Mouse (Mus musculus): ENCODE results near the gene Cabp2.
"Not testable (repeated sequence)": the region's sequence is repeated elsewhere in the genome, so short reads cannot be mapped to it uniquely, and the experiment has no call there.

The Cabp2 gene

DNA sequence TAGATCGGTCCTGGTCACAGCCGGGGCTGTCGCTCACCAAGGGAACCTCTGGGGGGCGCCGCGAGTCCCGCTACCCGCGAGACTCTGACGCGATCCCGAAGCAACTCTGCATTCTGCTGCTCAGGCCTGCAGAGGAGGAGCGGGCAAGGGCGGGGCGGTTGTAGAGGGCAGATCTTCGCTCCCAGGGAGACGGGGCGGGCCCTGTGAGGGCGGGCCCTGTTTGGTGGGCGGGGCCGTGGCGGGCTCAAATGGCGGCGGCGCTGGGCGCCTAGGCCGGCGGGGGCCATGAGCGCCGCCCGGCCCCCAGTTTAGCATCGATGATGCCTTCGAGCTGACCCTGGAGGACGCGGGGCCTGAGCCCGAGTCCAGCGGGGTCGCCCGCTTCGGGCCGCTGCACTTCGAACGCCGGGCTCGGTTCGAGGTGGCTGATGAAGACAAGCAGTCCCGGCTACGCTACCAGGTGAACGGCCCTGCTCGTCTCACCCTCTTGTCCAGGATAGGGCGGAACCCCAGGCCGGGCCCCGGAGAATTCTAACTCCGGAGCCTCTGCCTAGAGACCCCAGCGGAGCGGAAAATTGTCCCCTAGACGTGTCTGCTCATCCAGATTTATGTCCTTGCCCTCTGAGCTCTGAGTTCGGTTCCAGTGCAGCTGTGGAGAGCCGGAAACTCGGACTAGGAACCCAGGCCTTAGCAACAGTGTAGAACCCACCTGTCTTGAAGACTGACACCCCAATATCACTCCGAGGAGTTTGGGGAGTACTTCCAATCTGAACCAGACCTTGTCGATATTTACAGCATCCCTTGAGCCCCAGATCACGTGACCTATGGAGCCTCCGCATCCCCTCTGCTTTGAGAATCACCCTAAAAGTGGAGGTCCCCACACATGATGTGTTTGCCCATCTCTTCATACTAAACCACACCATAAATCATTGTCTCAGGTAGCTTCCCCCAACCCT is 44.6 kb downstream of the Cabp2 start, which contains the start of gene Aip:
Gene Aip, minus strand, starts transcription at position 118 of the 956 bp plus-strand sequence.
- DNase-seq = peak; percentile 98

GRCm38 (mm10) chr19:4126759-4127495 is 45.5 kb downstream of the Cabp2 start:
- no peak for DNase-seq

- no peak for DNase-seq
Measured at GRCm38 (mm10) chr19:4129462-4129861, 48.1 kb downstream of the Cabp2 start.

DNA sequence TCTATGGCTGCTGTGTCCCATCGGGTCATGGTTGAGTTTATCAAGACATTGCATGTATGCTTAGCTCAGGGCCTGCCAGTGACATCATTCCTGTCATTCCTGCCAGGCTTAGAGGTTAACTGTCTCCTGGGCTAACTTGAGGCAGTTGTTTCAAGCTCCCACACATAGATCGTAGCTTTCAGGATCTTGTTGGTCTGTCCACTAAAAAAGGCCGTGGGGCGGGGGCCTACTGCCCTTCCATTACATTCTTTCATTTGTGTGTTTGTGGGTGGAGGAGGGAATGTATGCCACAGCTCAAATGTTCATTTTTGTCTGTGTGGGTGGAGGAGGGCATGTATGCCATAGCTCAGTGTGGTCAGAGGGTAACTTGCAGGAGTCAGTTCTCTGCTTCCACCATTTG is 48.7 kb downstream of the Cabp2 start:
- no peak for DNase-seq

DNA sequence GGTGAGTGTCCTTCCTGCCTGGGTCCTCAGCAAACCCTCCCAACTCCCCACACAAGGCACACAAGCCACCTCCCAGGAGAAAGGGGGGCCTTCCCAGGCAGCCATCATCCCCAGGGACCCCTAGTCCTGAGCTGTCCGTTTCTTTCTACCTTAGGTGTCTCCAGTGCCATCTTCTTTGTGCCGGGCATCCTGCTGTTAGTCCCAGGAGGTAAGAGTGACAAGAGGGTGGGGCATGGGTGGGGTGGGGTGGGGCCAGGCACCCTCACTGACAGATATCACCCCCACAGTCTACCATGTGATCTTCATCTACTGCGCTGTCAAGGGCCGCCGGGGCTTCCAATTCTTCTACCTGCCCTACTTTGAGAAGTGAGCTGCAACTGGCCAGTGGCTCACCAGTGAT is 49.7 kb downstream of the Cabp2 start:
- DNase-seq = no peak

DNA sequence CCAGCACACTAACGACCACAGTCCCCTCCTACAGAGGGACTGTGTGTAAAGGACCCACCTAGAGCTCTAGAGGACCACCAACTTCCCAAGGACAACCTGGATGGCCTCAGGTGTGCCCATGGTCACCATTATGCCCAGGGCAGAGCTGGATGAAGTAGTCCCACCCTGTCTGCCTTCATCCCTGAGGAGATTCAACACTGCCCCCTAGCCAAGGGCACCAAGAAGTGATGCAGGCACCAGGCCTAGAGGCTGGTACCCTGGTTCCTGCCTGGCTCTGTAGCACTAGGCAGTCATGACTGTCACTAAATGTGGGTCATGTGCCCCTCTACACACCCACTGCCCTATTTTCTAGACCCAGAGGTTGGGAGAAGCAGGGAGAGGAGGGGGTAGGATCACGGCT is 50.4 kb downstream of the Cabp2 start:
- DNase-seq = no peak

DNA sequence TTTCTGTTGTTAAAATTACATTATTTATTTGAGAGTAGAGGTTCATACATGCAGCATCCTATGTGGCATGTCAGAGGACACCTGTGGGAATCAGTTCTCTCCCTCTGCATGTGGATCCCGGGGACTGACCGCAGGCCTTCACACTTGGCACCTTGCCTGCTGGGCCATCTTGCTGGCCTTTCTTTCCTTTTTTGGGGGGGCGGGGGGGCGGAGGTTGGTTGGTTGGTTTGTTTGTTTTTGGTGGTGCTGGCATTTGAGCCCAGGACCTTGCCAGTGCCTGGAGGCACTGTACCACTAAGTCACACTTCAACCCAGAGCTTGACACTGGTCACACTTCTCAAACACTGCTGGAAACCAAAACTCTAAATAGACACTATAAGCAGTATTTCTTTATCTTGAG is 53.0 kb downstream of the Cabp2 start:
- DNase-seq = no peak

DNA sequence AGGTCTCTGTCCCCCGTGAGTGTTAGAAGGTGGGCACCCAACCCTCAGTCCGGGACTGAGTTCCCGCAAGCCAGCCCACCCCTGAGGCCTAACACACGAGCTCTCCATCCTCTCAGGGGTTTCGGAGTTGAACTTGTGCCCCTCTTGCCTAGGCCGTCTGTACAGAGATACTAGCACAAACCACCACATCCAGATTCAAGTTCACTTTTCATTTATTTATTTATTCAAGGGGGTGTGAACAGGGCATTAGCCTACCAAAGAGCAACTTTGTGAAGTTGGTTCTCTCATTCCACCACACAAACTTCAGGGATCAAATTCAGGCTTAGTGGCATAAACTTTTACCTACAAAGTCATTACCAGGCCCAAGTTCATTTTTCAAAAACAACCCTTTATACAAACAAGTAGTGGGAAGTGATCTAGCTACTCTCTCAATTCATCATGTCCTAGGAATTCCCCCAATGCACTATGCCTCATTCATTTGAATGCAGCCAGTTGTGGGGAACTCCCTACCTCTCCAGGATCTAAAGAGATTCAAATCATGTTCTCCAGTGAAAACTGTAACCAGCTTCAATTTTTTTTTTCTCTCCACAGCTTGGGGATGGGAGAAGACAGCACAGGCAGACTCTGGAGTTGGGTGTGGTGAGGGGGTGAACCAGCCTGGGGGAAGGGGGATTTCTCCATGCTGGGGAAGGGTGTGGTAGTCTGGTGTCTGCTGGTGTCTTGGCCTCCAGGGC is 54.0 kb downstream of the Cabp2 start:
- DNase-seq = not testable (repeated sequence)

GRCm38 (mm10) chr19:4135963-4136345 is 54.6 kb downstream of the Cabp2 start:
- not testable (repeated sequence) for DNase-seq

- DNase-seq = no peak
Measured at GRCm38 (mm10) chr19:4136463-4136862, 55.1 kb downstream of the Cabp2 start.

Data from kidney, adult 11 months (tissue).